Mouse (Mus musculus) heart, postnatal 14 days (tissue): Measurements from ENCODE around the gene Kif13a. TPM values are rescaled to one million over a fixed set of nuclear protein-coding genes. Genes with fewer than 3 reads are reported as not detected.

Experiments
- DNase-seq, 2 experiments: peaks; one replicate each; pipeline ENCODE4 v3.0.0; 2021 to 2022
- intact Hi-C: fragments of 180-260 bp; cut with DNase I; formaldehyde crosslinking; loops from one replicate; pipeline ENCODE4 v1.15.1; 2025
- total RNA-seq, 2 experiments: library from RNA; stranded (reverse); gene quantifications; 2 replicates each; pipeline ENCODE4 v1.2.3; 2021

Gene Kif13a
- total RNA-seq, 2 experiments from 2014 or later, result 95.6 to 104 TPM

DNA sequence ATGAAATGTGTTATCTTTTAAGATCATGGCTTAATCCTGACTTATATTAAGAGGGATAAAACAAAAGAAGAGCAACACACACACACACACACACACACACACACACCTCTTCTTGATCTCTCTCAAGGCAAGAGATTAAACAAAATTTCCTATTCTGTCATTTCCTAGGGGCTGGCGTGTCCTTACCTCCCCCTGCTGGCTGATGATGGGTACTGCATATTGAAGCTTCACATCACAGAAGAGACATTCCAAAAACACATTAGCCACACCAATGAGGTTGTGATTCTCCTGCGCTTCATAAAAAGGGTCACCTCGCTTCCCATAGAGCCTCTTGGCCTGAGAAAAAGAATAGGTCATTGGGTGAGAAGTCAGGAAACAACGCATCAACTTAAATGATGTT is 131.5 kb downstream of the Kif13a start:
- intact Hi-C loops, result loop anchor here (1.0 kb wide), 1 partner anchor 487 kb away; no protein-coding TSS in a partner anchor
- DNase-seq, result peak; percentile 33 to 63

DNA sequence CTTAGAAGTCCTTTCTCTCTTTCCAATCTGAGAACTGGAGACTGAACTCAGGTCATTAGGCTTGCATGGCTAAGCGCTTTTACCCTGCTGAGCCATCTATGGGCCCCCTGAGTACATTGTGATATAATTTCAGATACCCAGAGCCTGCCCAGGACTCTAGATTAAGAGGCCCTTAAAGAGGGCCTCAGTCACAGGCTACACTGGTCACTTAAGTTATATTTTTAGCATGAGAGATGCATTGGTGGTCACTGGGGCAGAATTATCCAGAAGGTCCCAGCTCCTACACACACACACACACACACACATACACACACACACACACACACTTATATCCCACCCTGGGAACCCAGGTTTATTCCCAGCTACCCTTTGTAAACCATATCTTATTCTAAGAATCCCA is 133.3 kb downstream of the Kif13a start:
- intact Hi-C loops, result no loop called here
- DNase-seq, result no peak

DNA sequence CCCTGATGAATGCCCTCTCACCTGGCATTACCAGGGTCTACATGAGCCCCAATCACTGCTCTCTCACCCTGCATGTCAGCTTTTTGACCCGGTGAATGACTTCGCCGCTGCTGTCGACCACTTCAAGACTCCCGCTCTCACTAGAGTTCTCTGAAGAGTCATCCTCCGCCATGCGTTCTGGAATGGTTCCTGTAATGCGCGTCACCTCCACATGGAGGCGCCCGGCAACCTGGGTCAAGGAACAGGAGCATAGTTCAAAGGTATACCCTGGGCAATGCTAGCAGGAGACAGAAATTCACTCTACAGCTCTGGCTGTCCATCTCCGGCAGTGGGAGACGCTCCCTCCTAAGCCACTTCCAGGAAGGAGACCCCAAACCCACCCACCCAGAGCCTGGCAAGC is 135.8 kb downstream of the Kif13a start:
- intact Hi-C loops, result no loop called here
- DNase-seq, result no peak

GRCm38 (mm10) chr13:46788452-46788851 is 141.2 kb downstream of the Kif13a start:
- intact Hi-C loops, result no loop called here
- peak in 1 of 2 experiments; percentile 26 for DNase-seq

DNA sequence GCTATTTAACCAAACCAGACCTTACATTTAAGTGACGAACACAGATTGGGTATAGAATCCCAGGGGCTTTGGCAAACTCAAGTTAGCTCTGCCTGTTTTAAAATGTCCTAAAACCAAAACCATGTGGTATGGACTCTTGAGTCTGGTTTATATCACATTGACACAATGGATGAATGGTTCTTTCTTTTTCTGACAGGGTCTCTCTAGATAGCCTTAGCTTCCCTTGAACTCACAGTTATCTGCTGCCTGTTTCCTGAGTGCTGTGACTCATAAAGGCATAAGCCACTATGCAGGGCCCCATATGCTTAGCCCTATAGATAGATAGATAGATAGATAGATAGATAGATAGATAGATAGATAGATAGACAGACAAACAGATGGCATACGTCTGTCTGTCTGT is 142.8 kb downstream of the Kif13a start:
- intact Hi-C loops, result no loop called here
- no peak for DNase-seq

GRCm38 (mm10) chr13:46786064-46786561 is 143.6 kb downstream of the Kif13a start:
- intact Hi-C loops, result no loop called here
- no peak for DNase-seq

GRCm38 (mm10) chr13:46780379-46780778 is 149.3 kb downstream of the Kif13a start:
- DNase-seq, result no peak
- intact Hi-C loops, result no loop called here

GRCm38 (mm10) chr13:46779831-46780230 is 149.8 kb downstream of the Kif13a start:
- intact Hi-C loops, result no loop called here
- DNase-seq, result no peak

- DNase-seq, result no peak
- intact Hi-C loops, result no loop called here
Measured at GRCm38 (mm10) chr13:46777461-46777860, 152.2 kb downstream of the Kif13a start.

GRCm38 (mm10) chr13:46776636-46777305 is 152.9 kb downstream of the Kif13a start:
- intact Hi-C loops, result no loop called here
- DNase-seq, result peak; percentile 17 to 35

DNA sequence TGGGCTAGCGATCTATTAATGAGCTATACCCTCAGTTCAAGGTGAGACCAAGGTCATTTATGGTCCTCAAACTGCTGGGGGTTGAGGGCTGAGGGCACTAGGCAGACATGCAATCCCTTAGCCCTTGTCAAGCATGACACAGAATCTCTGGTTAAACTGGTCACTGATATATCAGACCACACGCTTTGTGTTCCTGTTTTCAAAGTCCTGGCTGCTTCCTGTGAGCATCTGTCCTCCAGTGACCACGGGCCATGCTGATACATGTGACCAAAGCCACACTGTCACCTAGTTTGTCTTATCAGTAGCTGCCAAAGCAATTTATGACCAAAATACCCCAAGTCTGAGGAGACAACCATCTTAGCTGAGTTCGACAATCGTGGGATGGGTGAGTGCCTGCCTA is 154.7 kb downstream of the Kif13a start:
- DNase-seq, result no peak
- intact Hi-C loops, result no loop called here

GRCm38 (mm10) chr13:46772581-46772980 is 157.1 kb downstream of the Kif13a start:
- no peak for DNase-seq
- intact Hi-C loops, result no loop called here

DNA sequence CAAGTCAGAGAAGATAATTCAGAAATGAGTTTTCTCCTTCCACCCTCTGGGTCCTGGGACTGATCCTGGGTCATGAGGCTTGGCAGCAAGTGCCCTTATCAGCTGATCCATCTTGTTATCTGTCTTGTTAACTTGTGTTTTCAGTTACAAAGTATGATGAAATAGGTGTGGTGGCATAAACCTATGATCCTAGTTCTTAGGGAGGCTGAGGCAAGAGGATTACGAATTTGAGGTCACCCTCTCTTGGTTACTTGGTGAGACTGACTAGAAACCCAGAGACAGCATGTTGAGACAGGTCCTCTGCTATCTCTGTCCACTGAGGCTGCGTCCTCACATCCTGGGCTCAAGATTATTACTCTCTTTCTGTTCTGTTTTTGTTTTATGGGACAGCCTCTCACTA is 164.3 kb downstream of the Kif13a start:
- no peak for DNase-seq

DNA sequence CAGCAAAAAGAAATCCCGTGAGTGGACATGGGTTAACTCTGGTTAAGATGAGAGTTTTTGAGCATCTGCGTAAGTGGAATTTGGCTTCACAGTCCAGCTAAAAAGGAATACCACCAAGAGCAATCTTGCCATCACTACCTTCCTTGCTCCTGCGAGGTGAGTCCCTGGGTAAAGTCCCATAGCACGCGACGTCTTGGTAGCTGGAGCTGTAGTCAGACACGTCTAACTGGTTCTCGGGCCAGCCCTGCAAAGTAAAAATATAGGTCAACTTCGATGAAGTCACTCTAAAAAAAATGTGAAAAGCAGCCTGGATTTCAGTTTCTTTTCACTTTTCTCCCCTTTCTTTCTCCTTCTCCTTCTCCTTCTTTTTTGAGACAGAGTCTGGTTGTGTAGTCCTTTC is 166.5 kb downstream of the Kif13a start:
- no peak for DNase-seq
- intact Hi-C loops, result no loop called here

More for the DNA sequence above, 164.3 kb downstream of the Kif13a start:
- intact Hi-C loops, result no loop called here

DNA sequence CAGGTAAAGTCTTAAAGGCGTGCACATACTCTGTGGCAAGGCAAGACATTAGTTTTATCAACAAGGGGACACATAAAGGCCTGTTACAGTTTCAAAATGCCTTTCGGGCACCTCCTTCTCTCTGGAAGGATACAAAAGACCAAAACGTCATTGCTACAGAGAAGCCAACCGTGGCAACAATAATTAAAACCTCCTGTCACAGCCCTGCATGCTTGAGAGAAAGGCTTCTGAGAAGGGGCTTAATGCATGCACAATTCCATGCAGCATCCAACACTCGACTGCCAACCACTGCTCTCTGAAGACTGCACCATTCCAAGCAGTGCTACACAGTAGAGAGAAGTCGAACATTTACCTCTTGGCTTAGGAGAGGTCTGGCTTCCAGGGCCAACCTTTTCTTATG is 168.7 kb downstream of the Kif13a start:
- intact Hi-C loops, result no loop called here
- DNase-seq, result no peak

DNA sequence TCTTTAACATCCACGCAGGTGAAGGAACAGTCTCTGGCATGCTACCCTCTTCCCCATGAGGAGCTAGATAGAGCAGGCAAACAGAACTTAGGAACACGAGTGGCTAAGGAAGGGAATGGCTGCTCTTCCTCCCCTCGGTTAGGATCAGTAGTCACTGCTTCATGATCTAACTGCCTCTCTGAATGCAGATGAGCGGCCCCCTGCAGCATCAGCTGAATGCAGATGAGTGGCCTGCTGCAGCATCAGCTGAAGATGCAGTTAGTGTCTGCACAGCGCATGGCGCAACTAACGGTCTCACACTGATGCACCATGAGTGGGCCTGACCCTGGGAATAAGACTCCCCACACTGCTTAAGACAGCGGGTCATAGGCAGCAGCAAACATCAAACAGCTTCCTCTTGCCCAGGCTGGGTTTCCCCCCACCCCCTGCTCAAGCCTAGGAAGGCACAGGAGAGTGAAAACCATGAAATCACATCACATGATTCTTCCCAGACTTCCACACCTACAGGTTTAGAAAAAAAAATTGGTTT is 170.3 kb downstream of the Kif13a start:
- intact Hi-C loops, result no loop called here
- no peak for DNase-seq

DNA sequence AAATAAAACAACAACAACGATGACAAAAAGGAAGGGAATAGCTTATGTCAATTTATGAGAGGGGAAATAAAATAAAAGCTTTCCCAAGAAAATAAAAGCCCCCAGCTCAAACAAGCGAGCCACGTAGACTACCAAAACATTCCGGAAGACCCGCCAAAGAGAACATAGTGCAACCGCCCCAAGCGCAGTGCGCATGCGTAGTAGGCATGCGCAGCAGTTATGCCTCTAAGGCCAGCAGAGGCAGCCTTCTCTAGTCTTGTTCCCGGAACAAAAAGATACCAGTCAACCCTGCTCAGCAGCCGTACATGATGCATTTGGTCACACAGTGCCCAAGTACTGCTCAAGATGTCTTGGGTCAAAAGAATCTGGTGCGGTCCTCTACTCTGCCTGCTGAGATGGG is 171.0 kb downstream of the Kif13a start:
- intact Hi-C loops, result no loop called here
- DNase-seq, result no peak

DNA sequence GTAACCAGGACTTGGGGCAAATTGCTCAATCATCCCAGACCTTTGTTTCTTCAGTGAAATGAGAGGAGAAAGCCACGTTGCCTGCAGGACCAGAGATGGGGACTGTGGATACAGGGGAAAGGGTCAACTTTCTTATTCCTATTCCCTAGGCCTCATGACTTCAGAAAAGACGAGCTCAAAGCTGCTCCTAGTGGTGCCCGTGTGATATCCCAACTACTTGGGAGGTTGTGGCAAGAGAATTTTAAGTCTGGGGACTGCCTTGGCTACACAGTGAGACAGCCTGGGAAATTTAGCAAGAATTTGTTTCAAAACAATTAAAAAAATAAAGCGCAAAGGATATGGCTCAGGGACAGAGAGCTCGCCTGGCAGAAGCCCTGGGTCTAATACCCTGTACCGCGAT is 171.7 kb downstream of the Kif13a start:
- intact Hi-C loops, result no loop called here
- no peak for DNase-seq

DNA sequence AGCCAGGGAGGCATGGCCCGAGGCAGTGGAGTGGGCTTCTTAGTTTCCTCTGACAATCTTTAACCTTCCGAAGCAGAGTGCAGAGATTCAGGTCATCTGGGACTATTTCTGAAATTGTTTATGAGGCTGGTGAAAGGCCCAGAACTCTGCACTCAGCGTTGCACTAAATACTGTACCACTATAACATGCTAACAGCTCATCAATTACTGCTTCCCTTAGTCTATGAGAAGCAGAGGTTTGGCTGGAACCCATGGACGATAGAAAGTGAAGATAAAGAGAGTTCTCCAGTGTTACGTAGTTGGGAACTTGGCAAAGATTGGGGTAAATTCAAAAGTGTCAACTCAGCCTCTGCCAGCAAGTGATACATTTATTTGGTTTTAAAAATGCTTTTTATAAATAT is 176.4 kb downstream of the Kif13a start:
- intact Hi-C loops, result no loop called here
- DNase-seq, result no peak

- DNase-seq, result no peak
- intact Hi-C loops, result no loop called here
Measured at GRCm38 (mm10) chr13:46752566-46753229, 177.0 kb downstream of the Kif13a start.

DNA sequence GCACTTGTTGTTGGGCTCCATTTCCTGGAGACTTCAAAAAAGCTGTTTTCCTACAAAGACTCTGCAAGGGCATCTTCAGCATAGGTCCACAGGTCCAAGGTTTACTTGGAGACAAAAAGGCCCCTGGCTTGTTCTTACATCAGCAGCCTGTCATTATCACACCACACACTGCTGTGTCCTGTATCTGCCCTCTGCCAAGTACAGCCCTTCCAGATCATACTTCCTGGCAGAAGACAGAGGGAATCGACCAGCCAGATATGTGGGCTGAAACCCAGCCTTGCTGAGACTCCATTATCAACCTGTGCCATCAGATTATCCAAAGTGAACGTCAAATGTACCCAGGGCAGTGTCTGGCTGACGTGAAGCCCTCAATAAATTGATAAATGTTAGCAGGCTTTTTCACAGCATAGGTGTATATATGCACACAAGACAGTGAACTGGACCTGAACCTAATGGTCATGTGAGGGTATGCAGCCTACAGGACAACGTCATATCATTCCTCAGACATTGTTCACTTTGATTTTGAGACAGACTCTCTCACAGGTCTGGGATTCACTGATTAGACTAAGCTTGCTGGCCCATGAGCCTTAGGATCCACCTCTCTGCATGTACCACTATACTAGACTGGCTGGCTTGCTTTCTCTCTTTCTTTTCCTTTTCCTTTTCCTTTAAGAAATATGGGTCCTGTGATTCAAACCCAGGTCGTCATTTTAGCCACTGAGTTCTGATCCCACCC is 181.4 kb downstream of the Kif13a start:
- DNase-seq, result no peak
- intact Hi-C loops, result no loop called here
